Mouse (Mus musculus): Measurements from ENCODE around the gene H2-M9. TPM values are rescaled to one million over a fixed set of nuclear protein-coding genes. Genes with fewer than 3 reads are reported as not detected.

The H2-M9 gene
- polyA plus RNA-seq (2015; fragmentation: Illumina TruSeq; extraction: RNeasy Lipid Tissue Mini Kit (QIAGEN cat#74804); ENCODE audit: low read depth, low replicate concordance) = not detected

DNA sequence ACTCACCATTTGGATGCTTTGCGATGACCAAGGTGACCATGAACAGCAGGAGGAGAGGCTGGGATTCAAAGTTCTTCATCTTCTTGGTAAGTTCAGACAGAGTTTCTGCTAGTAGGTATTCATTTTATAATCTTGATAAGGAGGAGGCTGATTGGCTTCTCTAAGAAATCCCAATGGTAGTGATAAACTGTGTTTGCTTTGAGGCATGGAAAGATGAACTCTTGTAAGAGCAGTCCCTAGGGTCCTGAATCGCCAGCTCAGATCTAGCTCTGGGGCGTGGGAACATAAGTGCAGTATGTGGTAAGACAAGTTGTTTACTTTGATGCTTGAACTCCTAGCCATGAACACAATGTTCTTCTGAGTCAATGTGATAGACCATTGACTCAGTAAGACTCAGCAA is at the start of gene H2-M9:
Gene H2-M9 (minus strand): TSS at position 101 of the 400 bp plus-strand sequence.

DNA sequence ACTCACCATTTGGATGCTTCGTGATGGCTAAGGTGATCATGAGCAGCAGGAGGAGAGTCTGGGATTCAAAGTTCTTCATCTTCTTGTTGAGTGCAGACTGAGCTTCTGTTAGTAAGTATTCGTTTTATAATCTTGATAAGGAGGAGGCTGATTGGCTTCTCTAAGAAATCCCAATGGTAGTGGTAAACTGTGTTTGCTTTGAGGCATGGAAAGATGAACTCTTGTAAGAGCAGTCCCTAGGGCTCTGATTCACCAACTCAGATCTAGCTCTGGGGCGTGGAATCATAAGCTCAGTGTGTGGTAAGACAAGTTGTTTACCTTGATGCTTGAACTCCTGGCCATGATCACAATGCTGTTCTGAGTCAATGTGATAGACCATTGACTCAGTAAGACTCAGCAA is 29.7 kb upstream of the H2-M9 start, which contains the start of gene H2-M1:
Gene H2-M1 (minus strand): TSS at position 101 of the 400 bp plus-strand sequence.

Other genes with a start within 250 kb of the H2-M9 start
- not detected for gene H2-M10.4, start 180.3 kb downstream of the H2-M9 start, polyA plus RNA-seq (2015; fragmentation: Illumina TruSeq; extraction: RNeasy Lipid Tissue Mini Kit (QIAGEN cat#74804); ENCODE audit: low read depth, low replicate concordance)
- not detected for gene H2-M11, start 95.6 kb downstream of the H2-M9 start, polyA plus RNA-seq (2015; fragmentation: Illumina TruSeq; extraction: RNeasy Lipid Tissue Mini Kit (QIAGEN cat#74804); ENCODE audit: low read depth, low replicate concordance)
- not detected for gene H2-M1, start 29.6 kb upstream of the H2-M9 start, polyA plus RNA-seq (2015; fragmentation: Illumina TruSeq; extraction: RNeasy Lipid Tissue Mini Kit (QIAGEN cat#74804); ENCODE audit: low read depth, low replicate concordance)
- gene H2-M10.5, start 130.2 kb upstream of the H2-M9 start, polyA plus RNA-seq (2015; fragmentation: Illumina TruSeq; extraction: RNeasy Lipid Tissue Mini Kit (QIAGEN cat#74804); ENCODE audit: low read depth, low replicate concordance) = not detected
- not detected for gene H2-M10.6, start 169.5 kb upstream of the H2-M9 start, polyA plus RNA-seq (2015; fragmentation: Illumina TruSeq; extraction: RNeasy Lipid Tissue Mini Kit (QIAGEN cat#74804); ENCODE audit: low read depth, low replicate concordance)
- 18.4 TPM for gene Trim26, start 194.5 kb upstream of the H2-M9 start, polyA plus RNA-seq (2015; fragmentation: Illumina TruSeq; extraction: RNeasy Lipid Tissue Mini Kit (QIAGEN cat#74804); ENCODE audit: low read depth, low replicate concordance)
- gene Trim15, start 224.5 kb upstream of the H2-M9 start, polyA plus RNA-seq (2015; fragmentation: Illumina TruSeq; extraction: RNeasy Lipid Tissue Mini Kit (QIAGEN cat#74804); ENCODE audit: low read depth, low replicate concordance) = not detected
- gene Trim10, start 226.9 kb upstream of the H2-M9 start, polyA plus RNA-seq (2015; fragmentation: Illumina TruSeq; extraction: RNeasy Lipid Tissue Mini Kit (QIAGEN cat#74804); ENCODE audit: low read depth, low replicate concordance) = not detected
- 0.42 TPM for gene Trim40, start 247.5 kb upstream of the H2-M9 start, polyA plus RNA-seq (2015; fragmentation: Illumina TruSeq; extraction: RNeasy Lipid Tissue Mini Kit (QIAGEN cat#74804); ENCODE audit: low read depth, low replicate concordance)

Measured in brain, adult 10 weeks (tissue).